Mouse (Mus musculus): Measurements from ENCODE around the gene Furin.

Furin gene

DNA sequence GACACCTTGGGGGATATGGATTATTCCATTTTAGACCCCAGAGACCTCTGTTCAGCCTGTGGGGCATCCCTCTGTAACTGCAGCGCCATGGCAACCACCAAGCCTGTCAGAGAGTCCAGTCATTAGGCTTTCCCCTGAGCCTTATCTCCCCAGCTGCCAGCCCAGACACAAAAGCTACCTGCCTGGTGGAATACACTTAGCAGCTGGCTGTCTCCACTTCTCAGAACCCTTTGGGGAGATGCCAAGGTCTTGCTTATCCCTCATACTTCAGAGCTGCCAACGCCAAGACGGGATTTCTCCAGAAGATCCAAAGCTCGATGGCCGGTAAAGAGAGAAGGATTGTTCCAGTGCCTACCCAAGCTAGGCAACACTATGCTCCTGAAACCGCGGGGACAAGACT, 63.4 kb downstream of the Furin start:
- DNase-seq (ENCODE audit: low spot score in 2 of 2), result no peak

DNA sequence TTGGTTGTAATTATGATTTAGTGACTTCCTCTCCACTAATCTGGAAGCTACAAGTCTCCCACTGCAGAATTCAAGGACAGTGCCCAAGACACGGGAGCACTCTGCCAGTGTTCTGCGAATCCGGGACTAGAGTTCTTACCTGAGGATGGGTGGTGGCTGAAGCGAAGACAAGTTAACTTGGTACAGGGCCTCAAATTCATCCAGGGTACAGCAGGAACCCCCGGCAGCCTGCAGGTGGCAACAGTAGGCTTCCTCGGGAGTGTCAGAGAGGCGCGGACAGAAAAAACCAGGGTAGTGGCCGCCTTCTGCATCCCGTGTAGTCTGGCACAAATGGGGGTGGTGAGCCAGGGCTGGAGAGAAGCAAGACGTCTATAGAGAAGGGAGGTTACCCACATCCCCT, 64.4 kb downstream of the Furin start, which contains the start of gene Unc45a:
Gene Unc45a (minus strand): TSS at position 213 of the 400 bp plus-strand sequence.
- DNase-seq (ENCODE audit: low spot score in 2 of 2), result peak; percentile 57 to 82

DNA sequence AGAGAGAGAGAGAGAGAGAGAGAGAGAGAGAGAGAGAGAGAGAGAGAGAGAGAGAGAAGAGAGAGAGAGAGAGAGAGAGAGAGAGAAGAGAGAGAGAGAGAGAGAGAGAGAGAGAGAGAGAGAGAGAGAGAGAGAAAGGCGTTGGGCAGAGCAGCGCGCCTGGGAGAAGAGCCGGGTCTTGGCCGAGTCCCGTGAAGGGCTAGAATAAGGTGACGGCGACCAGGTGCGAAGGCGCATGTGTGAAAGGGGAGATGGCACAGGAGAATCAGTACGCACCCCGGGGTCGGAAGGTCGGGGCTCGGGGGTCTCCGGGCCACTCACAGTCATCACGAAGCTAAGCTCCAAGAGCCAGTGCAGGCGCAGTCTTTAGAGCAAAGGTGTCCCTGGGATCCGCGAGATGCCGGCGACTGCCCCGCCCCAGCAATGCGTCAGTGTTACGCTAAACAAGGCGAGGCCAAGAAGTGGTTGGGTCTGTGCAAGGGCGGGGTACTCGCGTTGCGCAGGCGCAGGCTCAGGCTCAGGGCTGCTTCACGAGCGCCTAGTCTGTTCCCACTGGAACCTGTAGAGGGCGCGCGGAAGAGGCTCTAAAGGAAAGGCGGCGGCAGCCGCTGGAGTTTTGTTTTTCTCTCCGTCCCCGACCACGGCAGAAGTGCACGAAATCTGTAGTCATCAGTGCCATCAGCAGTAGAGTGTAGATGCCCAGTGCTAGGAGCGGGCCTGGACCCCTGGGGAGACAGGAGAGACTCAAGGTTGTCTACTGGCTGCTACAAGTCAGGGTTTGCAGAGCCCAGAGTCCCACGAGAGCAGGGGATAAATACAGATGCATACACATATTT, 65.2 kb downstream of the Furin start:
- peak; percentile 97 to 99 for DNase-seq (ENCODE audit: low spot score in 2 of 2)

DNA sequence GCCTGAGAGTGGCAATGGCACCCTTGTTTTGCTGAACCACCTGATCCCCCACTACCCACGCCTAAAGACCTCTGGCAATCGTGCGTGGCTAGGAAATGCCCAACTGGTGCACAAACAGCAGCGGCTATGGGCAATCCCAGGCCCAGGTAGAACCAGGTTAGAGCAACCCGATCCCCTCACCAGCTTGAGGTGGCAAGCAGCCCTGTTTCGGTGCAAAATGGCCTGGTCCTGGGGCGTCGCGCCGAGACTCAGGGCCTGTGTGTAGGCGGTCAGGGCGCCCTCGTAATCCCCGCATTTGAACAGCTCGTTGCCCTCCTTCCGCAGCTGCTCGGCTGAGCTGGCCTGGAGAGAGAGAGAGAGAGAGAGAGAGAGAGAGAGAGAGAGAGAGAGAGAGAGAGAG, 65.9 kb downstream of the Furin start:
- peak; percentile 37 to 55 for DNase-seq (ENCODE audit: low spot score in 2 of 2)

Data from spleen, postnatal 10 days (tissue).